Mouse (Mus musculus): ENCODE data around the gene Ercc5. TPM values are rescaled to one million over a fixed set of nuclear protein-coding genes. Genes with fewer than 3 reads are reported as not detected.

Gene Ercc5
- polyA plus RNA-seq, 1 experiment, result 18.7 TPM

DNA sequence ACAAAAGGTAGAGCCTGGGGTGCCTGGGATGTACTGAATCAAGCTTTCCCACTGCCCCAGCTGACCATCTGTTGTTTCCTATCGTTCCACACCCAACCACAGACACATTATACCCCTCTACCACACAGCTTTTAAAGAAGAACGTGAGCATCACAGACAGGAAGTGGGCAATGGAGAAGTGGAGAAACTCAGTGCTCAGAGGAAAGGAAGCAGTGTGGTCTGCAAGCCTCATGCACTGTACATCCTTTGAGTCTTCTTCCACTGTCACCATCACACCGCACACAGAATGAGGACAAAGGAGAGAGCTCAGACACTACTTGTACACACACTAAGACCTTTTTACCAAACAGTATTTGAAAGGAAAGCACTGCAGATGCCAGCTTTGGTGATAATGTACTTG, 25.3 kb upstream of the Ercc5 start:
- H3K4me3 ChIP-seq (ENCODE audit: insufficient read depth, low read length), result no peak overlapping the region
- H3K27ac ChIP-seq (ENCODE audit: insufficient read depth, low read length), result no peak overlapping the region
- TF ChIP-seq POLR2A (IDR thresholded peaks at IDR 0.05; ENCODE audit: extremely low read depth, insufficient read depth, low read length) (no peak), CTCF (IDR thresholded peaks at IDR 0.05; ENCODE audit: extremely low read depth, insufficient read depth, low read length) (no peak)
- H3K4me1 ChIP-seq (ENCODE audit: control insufficient read depth, insufficient read depth, low read length), result peaks cover 2% of the 10 kb centered on the region; the same call in 1 of the 2 replicates

DNA sequence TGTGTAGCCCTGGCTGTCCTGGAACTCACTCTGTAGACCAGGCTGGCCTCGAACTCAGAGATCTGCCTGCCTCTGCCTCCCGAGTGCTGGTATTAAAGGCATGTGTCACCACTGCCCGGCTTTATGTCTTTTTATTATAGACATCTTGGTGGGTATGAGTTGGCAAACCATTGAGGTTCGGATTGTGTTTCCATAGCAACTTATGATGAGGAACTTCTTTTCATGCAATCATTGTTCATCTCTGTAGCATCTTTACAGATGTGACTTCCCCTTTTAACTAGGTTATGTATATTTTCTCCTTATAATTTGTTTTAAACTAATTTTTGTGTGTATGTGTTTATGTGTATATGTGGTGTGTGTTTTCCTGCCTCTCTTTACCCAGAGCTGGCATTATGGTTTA, 22.0 kb upstream of the Ercc5 start:
- Histone ChIP-seq H3K27ac (ENCODE audit: insufficient read depth, low read length) (no peak overlapping the region), H3K4me1 (ENCODE audit: control insufficient read depth, insufficient read depth, low read length) (peaks cover 2% of the 10 kb centered on the region; the same call in 1 of the 2 replicates), H3K4me3 (ENCODE audit: insufficient read depth, low read length) (no peak overlapping the region)
- TF ChIP-seq POLR2A (IDR thresholded peaks at IDR 0.05; ENCODE audit: extremely low read depth, insufficient read depth, low read length) (no peak), CTCF (IDR thresholded peaks at IDR 0.05; ENCODE audit: extremely low read depth, insufficient read depth, low read length) (no peak)

DNA sequence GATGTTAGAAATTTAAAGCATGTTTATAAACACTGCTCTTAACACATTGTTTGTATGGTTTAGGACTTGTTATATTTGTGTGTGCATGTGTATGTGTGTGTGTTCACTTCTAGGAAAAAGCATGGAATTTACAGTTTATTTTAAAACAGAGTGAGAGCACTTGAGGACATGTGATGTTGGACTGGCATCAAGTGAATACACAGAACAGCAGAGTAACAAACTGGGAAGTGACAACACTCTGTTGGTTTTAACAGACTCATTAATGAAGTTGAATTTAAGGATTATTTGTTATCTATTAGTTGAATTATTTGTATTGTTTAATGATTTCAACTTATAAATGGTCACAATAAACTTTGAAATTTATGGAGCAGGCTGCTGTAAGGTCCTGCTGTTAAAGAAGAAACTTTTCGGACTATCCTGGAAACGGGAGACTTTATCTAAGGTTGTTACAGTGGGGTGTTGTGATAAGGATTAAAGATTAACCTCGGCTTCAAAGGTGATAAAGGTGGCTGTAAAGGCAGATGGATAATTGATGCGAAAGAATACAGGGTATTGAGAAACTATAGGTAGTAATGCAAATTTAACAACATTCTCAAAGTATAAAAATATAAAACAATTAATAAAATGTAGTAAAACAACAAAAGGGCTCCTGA, 17.5 kb upstream of the Ercc5 start:
- Histone ChIP-seq H3K4me1 (ENCODE audit: control insufficient read depth, insufficient read depth, low read length) (no peaks in the 10 kb centered on the region), H3K4me3 (ENCODE audit: insufficient read depth, low read length) (no peak overlapping the region), H3K27ac (ENCODE audit: insufficient read depth, low read length) (no peak overlapping the region)
- TF ChIP-seq POLR2A (IDR thresholded peaks at IDR 0.05; ENCODE audit: extremely low read depth, insufficient read depth, low read length), result no peak
- TF ChIP-seq CTCF (IDR thresholded peaks at IDR 0.05; ENCODE audit: extremely low read depth, insufficient read depth, low read length), result no peak

DNA sequence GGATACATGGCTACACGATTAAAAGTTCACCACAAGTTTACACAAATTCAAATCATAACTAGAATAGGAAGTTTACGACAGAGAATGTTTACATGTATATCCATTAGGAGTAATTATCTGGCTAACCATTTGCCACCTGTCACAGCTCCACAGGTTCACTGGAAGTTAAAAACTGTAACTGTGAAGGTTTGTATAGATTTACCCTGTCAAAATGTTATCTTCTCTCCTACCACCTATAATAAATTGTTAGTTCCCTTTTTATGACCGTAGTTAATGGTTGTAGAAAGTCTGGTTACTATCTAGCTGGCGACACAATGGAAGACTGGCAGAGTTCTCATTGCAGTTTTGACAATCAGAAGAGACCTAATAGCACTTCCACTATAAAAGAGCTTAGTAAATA, 7.3 kb upstream of the Ercc5 start:
- Histone ChIP-seq H3K27ac (ENCODE audit: insufficient read depth, low read length) (no peak overlapping the region), H3K4me1 (ENCODE audit: control insufficient read depth, insufficient read depth, low read length) (peaks cover 2% of the 10 kb centered on the region), H3K4me3 (ENCODE audit: insufficient read depth, low read length) (no peak overlapping the region)
- TF ChIP-seq POLR2A (IDR thresholded peaks at IDR 0.05; ENCODE audit: extremely low read depth, insufficient read depth, low read length), result no peak
- TF ChIP-seq CTCF (IDR thresholded peaks at IDR 0.05; ENCODE audit: extremely low read depth, insufficient read depth, low read length), result no peak

DNA sequence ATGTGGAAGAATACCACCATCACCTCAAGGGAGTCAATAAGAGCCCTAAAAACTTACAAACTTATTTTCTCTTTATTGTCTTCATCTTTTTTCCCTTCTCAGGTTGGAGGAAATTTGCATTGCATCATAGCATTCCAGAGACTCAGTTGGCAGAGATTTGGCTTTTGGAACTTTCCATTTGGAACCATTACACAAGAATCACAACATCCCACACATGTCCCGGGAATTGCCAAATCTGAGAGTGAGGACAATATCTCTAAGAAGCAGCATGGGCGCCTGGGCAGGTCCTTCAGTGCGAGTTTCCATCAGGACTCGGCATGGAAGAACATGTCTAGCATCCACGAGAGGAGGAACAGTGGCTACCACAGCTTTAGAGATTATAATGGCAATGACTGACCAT, 4.8 kb upstream of the Ercc5 start:
- no peak overlapping the region for H3K4me3 ChIP-seq (ENCODE audit: insufficient read depth, low read length)
- no peak for TF ChIP-seq CTCF (IDR thresholded peaks at IDR 0.05; ENCODE audit: extremely low read depth, insufficient read depth, low read length)
- no peak for TF ChIP-seq POLR2A (IDR thresholded peaks at IDR 0.05; ENCODE audit: extremely low read depth, insufficient read depth, low read length)
- H3K4me1 ChIP-seq (ENCODE audit: control insufficient read depth, insufficient read depth, low read length), result no peaks in the 10 kb centered on the region
- H3K27ac ChIP-seq (ENCODE audit: insufficient read depth, low read length), result no peak overlapping the region; the same call in 1 of the 2 replicates

DNA sequence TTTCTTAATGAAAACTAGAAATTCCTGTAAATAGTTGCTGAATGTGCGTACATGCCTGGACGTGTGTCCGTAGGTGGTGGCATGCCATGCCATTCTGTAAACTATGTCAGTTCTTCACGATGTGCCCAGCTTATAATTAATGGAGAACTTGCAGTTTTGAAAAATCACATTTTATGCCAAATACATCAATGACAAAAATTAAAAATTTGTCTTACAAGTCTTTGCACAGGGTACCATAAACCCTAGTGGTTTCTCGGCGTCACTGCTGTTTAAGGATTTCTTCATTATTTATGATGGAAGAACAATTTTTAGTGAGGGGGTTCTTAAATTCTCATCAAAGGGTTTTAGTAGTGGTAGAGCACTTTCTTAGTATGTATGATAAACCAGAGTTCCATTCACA, 1.2 kb downstream of the Ercc5 start:
- Histone ChIP-seq H3K27ac (ENCODE audit: insufficient read depth, low read length) (no peak overlapping the region), H3K4me3 (ENCODE audit: insufficient read depth, low read length) (peak overlapping the region; percentile 47), H3K4me1 (ENCODE audit: control insufficient read depth, insufficient read depth, low read length) (peaks cover 1% of the 10 kb centered on the region; the same call in 1 of the 2 replicates)
- TF ChIP-seq CTCF (IDR thresholded peaks at IDR 0.05; ENCODE audit: extremely low read depth, insufficient read depth, low read length) (no peak), POLR2A (IDR thresholded peaks at IDR 0.05; ENCODE audit: extremely low read depth, insufficient read depth, low read length) (no peak)

DNA sequence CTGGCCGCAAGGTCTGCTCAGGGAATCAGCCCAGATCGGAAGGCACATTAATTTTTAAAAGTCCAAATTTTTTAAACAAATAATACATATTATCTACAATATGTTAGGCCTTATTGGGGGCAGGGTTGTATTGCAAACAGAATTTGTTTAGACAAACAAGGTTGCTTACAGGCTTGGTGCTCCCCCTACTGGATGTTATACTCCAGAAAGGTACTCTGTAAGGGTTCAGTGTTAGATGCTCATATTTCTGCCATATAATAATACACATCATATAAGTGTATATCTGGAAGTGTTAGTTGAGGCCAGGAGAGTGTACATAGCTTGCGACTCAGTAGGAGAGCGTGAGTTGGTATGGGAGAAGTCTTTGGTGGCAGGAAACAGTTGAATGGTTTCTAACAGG, 7.7 kb downstream of the Ercc5 start:
- Histone ChIP-seq H3K4me1 (ENCODE audit: control insufficient read depth, insufficient read depth, low read length) (no peaks in the 10 kb centered on the region), H3K27ac (ENCODE audit: insufficient read depth, low read length) (no peak overlapping the region), H3K4me3 (ENCODE audit: insufficient read depth, low read length) (no peak overlapping the region)
- no peak for TF ChIP-seq CTCF (IDR thresholded peaks at IDR 0.05; ENCODE audit: extremely low read depth, insufficient read depth, low read length)
- no peak for TF ChIP-seq POLR2A (IDR thresholded peaks at IDR 0.05; ENCODE audit: extremely low read depth, insufficient read depth, low read length)

DNA sequence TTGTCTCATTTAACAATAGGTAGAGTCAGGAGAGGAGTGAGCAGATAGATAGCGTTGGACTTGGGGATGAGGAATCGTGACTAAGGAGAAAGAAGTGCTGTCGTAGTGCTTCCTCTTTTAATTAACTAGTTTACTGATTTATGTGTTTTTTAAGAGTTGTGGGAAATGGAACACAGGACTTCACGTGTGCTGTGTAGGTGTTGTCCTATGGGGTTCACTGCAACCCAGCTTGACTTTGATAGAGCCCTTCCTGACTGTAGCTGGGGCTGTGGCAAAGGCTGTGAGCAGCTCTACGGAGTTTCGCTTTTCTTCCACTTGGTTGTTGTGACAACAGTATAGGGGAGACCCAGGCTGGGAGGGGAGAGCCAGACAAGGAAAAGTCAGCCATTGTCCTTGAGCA, 10.8 kb downstream of the Ercc5 start:
- no peak for TF ChIP-seq POLR2A (IDR thresholded peaks at IDR 0.05; ENCODE audit: extremely low read depth, insufficient read depth, low read length)
- no peak for TF ChIP-seq CTCF (IDR thresholded peaks at IDR 0.05; ENCODE audit: extremely low read depth, insufficient read depth, low read length)
- H3K4me1 ChIP-seq (ENCODE audit: control insufficient read depth, insufficient read depth, low read length), result no peaks in the 10 kb centered on the region
- no peak overlapping the region for H3K4me3 ChIP-seq (ENCODE audit: insufficient read depth, low read length)
- no peak overlapping the region for H3K27ac ChIP-seq (ENCODE audit: insufficient read depth, low read length)

DNA sequence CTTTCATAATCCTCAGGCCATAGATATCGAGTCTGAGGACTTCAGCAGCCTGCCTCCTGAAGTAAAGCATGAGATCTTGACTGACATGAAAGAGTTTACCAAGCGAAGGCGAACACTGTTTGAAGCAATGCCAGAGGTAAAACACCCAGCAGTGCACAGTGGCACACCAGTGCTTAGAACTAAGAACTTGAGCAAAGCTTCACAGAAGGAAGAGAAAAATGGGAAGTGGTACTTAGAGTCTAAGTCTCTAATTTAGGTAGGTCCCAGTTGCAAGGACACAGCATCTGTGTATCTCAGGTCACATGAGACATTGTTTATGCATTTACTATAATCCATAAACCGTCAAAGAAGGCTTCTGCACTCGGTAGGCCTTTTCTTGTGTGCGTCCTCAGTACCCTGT, 14.3 kb downstream of the Ercc5 start:
- no peak for TF ChIP-seq POLR2A (IDR thresholded peaks at IDR 0.05; ENCODE audit: extremely low read depth, insufficient read depth, low read length)
- TF ChIP-seq CTCF (IDR thresholded peaks at IDR 0.05; ENCODE audit: extremely low read depth, insufficient read depth, low read length), result no peak
- Histone ChIP-seq H3K27ac (ENCODE audit: insufficient read depth, low read length) (no peak overlapping the region), H3K4me3 (ENCODE audit: insufficient read depth, low read length) (no peak overlapping the region), H3K4me1 (ENCODE audit: control insufficient read depth, insufficient read depth, low read length) (no peaks in the 10 kb centered on the region)

DNA sequence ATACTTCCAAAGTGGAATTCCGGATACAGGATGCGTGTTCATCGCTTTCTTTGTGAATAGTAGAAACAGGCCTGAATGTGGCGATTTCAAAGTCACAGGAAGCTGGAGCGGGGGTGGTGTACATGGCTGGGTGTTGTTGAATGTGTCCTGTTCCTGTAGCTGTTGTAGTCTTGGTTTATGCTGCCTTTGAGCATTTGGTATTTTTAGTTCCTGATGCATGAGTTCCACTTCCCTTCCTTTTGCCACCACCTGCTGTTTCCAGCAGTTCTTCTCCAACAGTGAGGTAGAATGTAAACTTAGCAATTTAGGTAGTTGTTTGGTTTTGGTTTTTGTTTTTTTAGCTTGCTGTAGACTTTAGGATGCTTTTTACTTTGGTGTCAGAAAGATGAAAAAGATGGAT, 14.8 kb downstream of the Ercc5 start:
- TF ChIP-seq CTCF (IDR thresholded peaks at IDR 0.05; ENCODE audit: extremely low read depth, insufficient read depth, low read length) (no peak), POLR2A (IDR thresholded peaks at IDR 0.05; ENCODE audit: extremely low read depth, insufficient read depth, low read length) (no peak)
- Histone ChIP-seq H3K4me3 (ENCODE audit: insufficient read depth, low read length) (no peak overlapping the region), H3K27ac (ENCODE audit: insufficient read depth, low read length) (no peak overlapping the region), H3K4me1 (ENCODE audit: control insufficient read depth, insufficient read depth, low read length) (no peaks in the 10 kb centered on the region)

Measured in cortical plate, adult 2 months (tissue).